Mouse (Mus musculus) thymus, adult 2 months (tissue): ENCODE measurements around the gene Arl8a. TPM values are rescaled to one million over a fixed set of nuclear protein-coding genes. Genes with fewer than 3 reads are reported as not detected.

ENCODE experiments used
- DNase-seq: peaks from one replicate; pipeline ENCODE4 v3.0.0; 2021
- H3K27ac ChIP-seq: fragments of 200-500 bp; 2 replicates; pipeline ENCODE4 v1.5.1; 2012; ENCODE audit warnings: low read length, control low read depth; ENCODE audit not compliant: control insufficient read depth, insufficient read depth
- H3K27me3 ChIP-seq: fragments of 200-500 bp; 2 replicates; pipeline ENCODE4 v1.6.1; 2012; ENCODE audit warnings: mild to moderate bottlenecking, low read length, moderate library complexity, mixed read lengths; ENCODE audit not compliant: control insufficient read depth, insufficient read depth
- H3K36me3 ChIP-seq: fragments of 200-500 bp; 2 replicates; pipeline ENCODE4 v1.6.1; 2012; ENCODE audit warnings: mild to moderate bottlenecking, low read length, moderate library complexity; ENCODE audit not compliant: control insufficient read depth, insufficient read depth
- H3K4me1 ChIP-seq: fragments of 200-500 bp; replicated peaks from 2 replicates; pipeline ENCODE4 v1.6.1; 2012; ENCODE audit warnings: low read length; ENCODE audit not compliant: control insufficient read depth, insufficient read depth
- H3K4me3 ChIP-seq: fragments of 200-500 bp; 2 replicates; pipeline ENCODE4 v1.5.1; 2012; ENCODE audit warnings: mild to moderate bottlenecking, low read length, control low read depth, moderate library complexity; ENCODE audit not compliant: control insufficient read depth, insufficient read depth
- CTCF ChIP-seq: fragments of 200-500 bp; IDR thresholded peaks from 2 replicates; pipeline ENCODE4 v1.5.1; 2012; ENCODE audit warnings: mild to moderate bottlenecking, control low read depth, low read length, moderate library complexity, borderline replicate concordance; ENCODE audit not compliant: control insufficient read depth, poor library complexity, insufficient read depth; ENCODE audit errors: extremely low read depth
- POLR2A ChIP-seq: fragments of 200-500 bp; IDR thresholded peaks from 2 replicates; pipeline ENCODE4 v1.6.1; 2012; ENCODE audit warnings: mild to moderate bottlenecking, low read length, control low read depth, moderate library complexity; ENCODE audit not compliant: control insufficient read depth, poor library complexity, insufficient read depth; ENCODE audit errors: extremely low read depth
- WGBS: fragments of 180-500 bp; shearing (Covaris S2); methylation state at CpG from one replicate; pipeline ENCODE4 v1.1.7; 2018; 5-methylcytosine and 5-hydroxymethylcytosine counted together
- polyA plus RNA-seq: library from polyadenylated mRNA; depleted of rRNA; stranded (reverse); fragments of >200 nt; gene quantifications from 2 replicates; pipeline ENCODE4 v1.2.3, GENCODE M21; 2012

Gene Arl8a
- polyA plus RNA-seq, 1 experiment: 59.4 TPM

- H3K27ac ChIP-seq: no peak overlapping the region
- H3K36me3 ChIP-seq: no peaks in the 10 kb centered on the region
- H3K4me1 ChIP-seq: no peaks in the 10 kb centered on the region
- no peak for TF ChIP-seq POLR2A
- no peak for TF ChIP-seq CTCF
- WGBS: 99% methylated on average over 3 of the region's 3 CpGs
- no peak for DNase-seq
- no peak overlapping the region for H3K4me3 ChIP-seq
- no peaks in the 10 kb centered on the region for H3K27me3 ChIP-seq
Observed at GRCm38 (mm10) chr1:135177724-135178123, 31.1 kb downstream of the Arl8a start.

GRCm38 (mm10) chr1:135178863-135179262, 32.2 kb downstream of the Arl8a start:
- no peaks in the 10 kb centered on the region for H3K27me3 ChIP-seq
- no peaks in the 10 kb centered on the region for H3K36me3 ChIP-seq
- H3K4me1 ChIP-seq: no peaks in the 10 kb centered on the region
- no peak overlapping the region for H3K27ac ChIP-seq
- TF ChIP-seq POLR2A (no peak), CTCF (no peak)
- WGBS: 90% methylated on average over 7 of the region's 7 CpGs
- no peak overlapping the region for H3K4me3 ChIP-seq
- no peak for DNase-seq

GRCm38 (mm10) chr1:135180830-135181229, 34.2 kb downstream of the Arl8a start:
- no peak overlapping the region for H3K27ac ChIP-seq
- no peak for DNase-seq
- no peaks in the 10 kb centered on the region for H3K36me3 ChIP-seq
- H3K27me3 ChIP-seq: no peaks in the 10 kb centered on the region
- TF ChIP-seq POLR2A: no peak
- TF ChIP-seq CTCF: no peak
- H3K4me3 ChIP-seq: no peak overlapping the region
- no peaks in the 10 kb centered on the region for H3K4me1 ChIP-seq
- 92% methylated on average over 10 of the region's 10 CpGs for WGBS

- DNase-seq: no peak
- Histone ChIP-seq H3K36me3 (no peaks in the 10 kb centered on the region), H3K4me1 (no peaks in the 10 kb centered on the region), H3K27me3 (no peaks in the 10 kb centered on the region), H3K4me3 (no peak overlapping the region), H3K27ac (no peak overlapping the region)
- no peak for TF ChIP-seq POLR2A
- TF ChIP-seq CTCF: no peak
- 86% methylated on average over 4 of the region's 4 CpGs for WGBS
Observed at GRCm38 (mm10) chr1:135181275-135181674, 34.7 kb downstream of the Arl8a start.

- no peak overlapping the region for H3K4me3 ChIP-seq
- 88% methylated on average over 8 of the region's 8 CpGs for WGBS
- no peaks in the 10 kb centered on the region for H3K27me3 ChIP-seq
- no peak overlapping the region for H3K27ac ChIP-seq
- no peaks in the 10 kb centered on the region for H3K36me3 ChIP-seq
- no peaks in the 10 kb centered on the region for H3K4me1 ChIP-seq
- DNase-seq: no peak
- no peak for TF ChIP-seq CTCF
Observed at GRCm38 (mm10) chr1:135181880-135182623, 35.4 kb downstream of the Arl8a start.

GRCm38 (mm10) chr1:135182975-135183374, 36.4 kb downstream of the Arl8a start:
- Histone ChIP-seq H3K27ac (no peak overlapping the region), H3K36me3 (no peaks in the 10 kb centered on the region), H3K27me3 (no peaks in the 10 kb centered on the region), H3K4me3 (no peak overlapping the region), H3K4me1 (no peaks in the 10 kb centered on the region)
- 92% methylated on average over 3 of the region's 3 CpGs for WGBS
- DNase-seq: no peak
- TF ChIP-seq POLR2A: no peak
- no peak for TF ChIP-seq CTCF

GRCm38 (mm10) chr1:135183448-135183847, 36.8 kb downstream of the Arl8a start:
- no peaks in the 10 kb centered on the region for H3K27me3 ChIP-seq

More at GRCm38 (mm10) chr1:135183448-135183847, 36.8 kb downstream of the Arl8a start:
- Histone ChIP-seq H3K4me1 (no peaks in the 10 kb centered on the region), H3K36me3 (no peaks in the 10 kb centered on the region), H3K27ac (no peak overlapping the region), H3K4me3 (no peak overlapping the region)
- TF ChIP-seq POLR2A: no peak
- TF ChIP-seq CTCF: no peak
- DNase-seq: no peak
- 82% methylated on average over 4 of the region's 4 CpGs for WGBS
